Mouse (Mus musculus) spleen, adult 2 months (tissue): ENCODE data around the gene Camta1.

Experiments used
- CTCF ChIP-seq: fragments of 200-500 bp; IDR thresholded peaks from 2 replicates; pipeline ENCODE4 v1.5.1; 2011; ENCODE audit warnings: mild to moderate bottlenecking, inconsistent platforms; ENCODE audit not compliant: insufficient read depth, insufficient read length, insufficient replicate concordance; ENCODE audit errors: extremely low read depth
- POLR2A ChIP-seq: fragments of 200-500 bp; IDR thresholded peaks from 2 replicates; pipeline ENCODE4 v1.6.1; 2011; ENCODE audit warnings: low read depth, low read length, inconsistent platforms

GRCm38 (mm10) chr4:151316428-151316827 lies 545.2 kb downstream of the Camta1 start:
- TF ChIP-seq CTCF, result no peak
- TF ChIP-seq POLR2A, result no peak
